Mouse (Mus musculus) cerebellum, adult 2 months (tissue): ENCODE measurements at regions not wholly inside any gene's neighbourhood (a gene's known extent, or its start where the extent isn't known, plus 50 kb on each side); places are given as distances from the start of the nearest gene placed in this dataset.

ENCODE experiments used
- DNase-seq, 2 experiments: peaks; one replicate each; pipeline ENCODE4 v3.0.0; 2021
- H3K27ac ChIP-seq: fragments of 200-500 bp; 2 replicates; pipeline ENCODE4 v1.5.1; 2012; ENCODE audit warnings: low read length, control low read depth, inconsistent platforms; ENCODE audit not compliant: insufficient read depth
- H3K27me3 ChIP-seq: fragments of 200-500 bp; 2 replicates; pipeline ENCODE4 v1.6.1; 2012; ENCODE audit warnings: inconsistent platforms, mild to moderate bottlenecking, low read length, moderate library complexity; ENCODE audit not compliant: control insufficient read depth, insufficient read depth
- H3K4me1 ChIP-seq: fragments of 200-500 bp; 2 replicates; pipeline ENCODE4 v1.6.1; 2011; ENCODE audit warnings: low read length; ENCODE audit not compliant: control insufficient read depth, insufficient read depth
- H3K4me3 ChIP-seq: fragments of 200-500 bp; replicated peaks from 2 replicates; pipeline ENCODE3; 2011; ENCODE audit warnings: mild to moderate bottlenecking, low read depth, low read length, control low read depth; ENCODE audit not compliant: insufficient read depth
- CTCF ChIP-seq: fragments of 200-500 bp; IDR thresholded peaks from 2 replicates; pipeline ENCODE4 v1.5.1; 2011; ENCODE audit warnings: low read depth, mild to moderate bottlenecking, control low read depth, low read length, moderate library complexity, borderline replicate concordance; ENCODE audit not compliant: insufficient read depth
- POLR2A ChIP-seq: fragments of 200-500 bp; IDR thresholded peaks from 2 replicates; pipeline ENCODE4 v1.6.1; 2011; ENCODE audit warnings: low read length, control low read depth, borderline replicate concordance; ENCODE audit not compliant: insufficient read depth
- WGBS: fragments of 180-500 bp; shearing (Covaris S2); methylation state at CpG from one replicate; pipeline ENCODE4 v1.1.7; 2018; 5-methylcytosine and 5-hydroxymethylcytosine counted together

- WGBS: 70% methylated on average over 3 of the region's 3 CpGs
- Histone ChIP-seq H3K4me3 (no peak overlapping the region), H3K4me1 (no peaks in the 10 kb centered on the region), H3K27ac (no peak overlapping the region), H3K27me3 (no peaks in the 10 kb centered on the region; the same call in 1 of the 2 replicates)
- DNase-seq: no peak
- no peak for TF ChIP-seq POLR2A
- no peak for TF ChIP-seq CTCF
Measured at GRCm38 (mm10) chr13:81937061-81937460, 154.2 kb downstream of the Cetn3 start.

- peak; percentile 70 to 71 for DNase-seq
- H3K4me1 ChIP-seq: no peaks in the 10 kb centered on the region
- 4% methylated on average over 9 of the region's 9 CpGs for WGBS
- H3K27ac ChIP-seq: no peak overlapping the region
- TF ChIP-seq CTCF (peak; percentile 84), POLR2A (no peak)
- H3K27me3 ChIP-seq: no peaks in the 10 kb centered on the region
- H3K4me3 ChIP-seq: peak overlapping the region; percentile 53
Measured at GRCm38 (mm10) chr13:81944047-81944446, 161.2 kb downstream of the Cetn3 start.

GRCm38 (mm10) chr13:81944469-81944868, 161.6 kb downstream of the Cetn3 start:
- no peak overlapping the region for H3K27ac ChIP-seq
- H3K4me3 ChIP-seq: peak overlapping the region; percentile 53

GRCm38 (mm10) chr13:81945741-81946140, 162.9 kb downstream of the Cetn3 start:
- Histone ChIP-seq H3K27me3 (no peaks in the 10 kb centered on the region), H3K27ac (no peak overlapping the region), H3K4me3 (no peak overlapping the region), H3K4me1 (no peaks in the 10 kb centered on the region)
- DNase-seq: no peak
- TF ChIP-seq POLR2A (no peak), CTCF (no peak)
- WGBS: 21% methylated on average over 9 of the region's 9 CpGs

More at GRCm38 (mm10) chr13:81944469-81944868, 161.6 kb downstream of the Cetn3 start:
- no peak for TF ChIP-seq POLR2A
- no peak for TF ChIP-seq CTCF
- H3K27me3 ChIP-seq: no peaks in the 10 kb centered on the region
- DNase-seq: peak in 1 of 2 experiments; percentile 13
- H3K4me1 ChIP-seq: no peaks in the 10 kb centered on the region
- 37% methylated on average over 6 of the region's 6 CpGs for WGBS

GRCm38 (mm10) chr13:81965431-81965830, 182.6 kb downstream of the Cetn3 start:
- Histone ChIP-seq H3K4me1 (no peaks in the 10 kb centered on the region), H3K27me3 (no peaks in the 10 kb centered on the region), H3K27ac (no peak overlapping the region), H3K4me3 (no peak overlapping the region)
- no peak for DNase-seq
- 72% methylated on average over 2 of the region's 2 CpGs for WGBS
- TF ChIP-seq CTCF: no peak
- TF ChIP-seq POLR2A: no peak

GRCm38 (mm10) chr13:81975878-81976277, 193.0 kb downstream of the Cetn3 start:
- DNase-seq: no peak
- no peak overlapping the region for H3K27ac ChIP-seq
- H3K27me3 ChIP-seq: no peaks in the 10 kb centered on the region
- WGBS: 11% methylated on average over 2 of the region's 2 CpGs
- TF ChIP-seq POLR2A (no peak), CTCF (no peak)
- H3K4me3 ChIP-seq: no peak overlapping the region
- no peaks in the 10 kb centered on the region for H3K4me1 ChIP-seq

- Histone ChIP-seq H3K27me3 (no peaks in the 10 kb centered on the region), H3K4me3 (no peak overlapping the region), H3K27ac (no peak overlapping the region), H3K4me1 (no peaks in the 10 kb centered on the region)
- TF ChIP-seq CTCF: no peak
- TF ChIP-seq POLR2A: no peak
- WGBS: 88% methylated on average over 6 of the region's 6 CpGs
- no peak for DNase-seq
Measured at GRCm38 (mm10) chr13:81978003-81978402, 195.1 kb downstream of the Cetn3 start.

- Histone ChIP-seq H3K4me3 (no peak overlapping the region), H3K27me3 (no peaks in the 10 kb centered on the region), H3K4me1 (no peaks in the 10 kb centered on the region), H3K27ac (no peak overlapping the region)
- TF ChIP-seq CTCF (no peak), POLR2A (no peak)
- no peak for DNase-seq
Measured at GRCm38 (mm10) chr13:81979289-81979688, 196.4 kb downstream of the Cetn3 start.
